Mouse (Mus musculus) thymus, postnatal 25 days (tissue): ENCODE data around the gene Efhd1.

Experiments
- DNase-seq: peaks from one replicate; pipeline ENCODE4 v3.0.0; 2022

The Efhd1 gene

GRCm38 (mm10) chr1:87312681-87313080 lies 48.5 kb downstream of the Efhd1 start:
- no peak for DNase-seq

- DNase-seq: no peak
Observed at GRCm38 (mm10) chr1:87313116-87313515, 49.0 kb downstream of the Efhd1 start.

- DNase-seq: no peak
Observed at GRCm38 (mm10) chr1:87313843-87314570, 49.8 kb downstream of the Efhd1 start.

GRCm38 (mm10) chr1:87315431-87315830 lies 51.3 kb downstream of the Efhd1 start:
- DNase-seq: no peak

- no peak for DNase-seq
Observed at GRCm38 (mm10) chr1:87315894-87316293, 51.7 kb downstream of the Efhd1 start.

- no peak for DNase-seq
Observed at GRCm38 (mm10) chr1:87316672-87317071, 52.5 kb downstream of the Efhd1 start.

- no peak for DNase-seq
Observed at GRCm38 (mm10) chr1:87321071-87321470, 56.9 kb downstream of the Efhd1 start.

GRCm38 (mm10) chr1:87322778-87323177 lies 58.6 kb downstream of the Efhd1 start:
- DNase-seq: no peak

GRCm38 (mm10) chr1:87324649-87325048 lies 60.5 kb downstream of the Efhd1 start:
- DNase-seq: no peak

- DNase-seq: peak; percentile 96
Observed at GRCm38 (mm10) chr1:87326742-87327163, 62.6 kb downstream of the Efhd1 start, which contains the start of gene Gigyf2. Gigyf2 (plus strand) TSS chr1:87326998.

GRCm38 (mm10) chr1:87327165-87327861 lies 63.1 kb downstream of the Efhd1 start:
- peak; percentile 57 for DNase-seq

- no peak for DNase-seq
Observed at GRCm38 (mm10) chr1:87331774-87332173, 67.6 kb downstream of the Efhd1 start.

- no peak for DNase-seq
Observed at GRCm38 (mm10) chr1:87350576-87350975, 86.4 kb downstream of the Efhd1 start.

GRCm38 (mm10) chr1:87360276-87360675 lies 96.1 kb downstream of the Efhd1 start:
- DNase-seq: no peak
